Mouse (Mus musculus): Measurements from ENCODE around the gene Fem1b. TPM values are rescaled to one million over a fixed set of nuclear protein-coding genes. Genes with fewer than 3 reads are reported as not detected.

The Fem1b gene
- total RNA-seq, 2 experiments from 2014 or later: 91.9 to 95.0 TPM

GRCm38 (mm10) chr9:62786721-62787120, 25.0 kb downstream of the Fem1b start:
- no peak overlapping the region for H3K4me3 ChIP-seq
- peak overlapping the region; percentile 57 for H3K27ac ChIP-seq
- no peak for TF ChIP-seq CTCF (conservative IDR thresholded peaks at IDR 0.05)
- DNase-seq (ENCODE audit: low spot score in 2 of 2): no peak

GRCm38 (mm10) chr9:62784233-62784632, 27.5 kb downstream of the Fem1b start:
- DNase-seq (ENCODE audit: low spot score in 2 of 2): no peak
- TF ChIP-seq CTCF (conservative IDR thresholded peaks at IDR 0.05): peak; percentile 49
- H3K4me3 ChIP-seq: no peak overlapping the region; the same call in 1 of the 2 replicates
- H3K27ac ChIP-seq: peak overlapping the region; percentile 97

GRCm38 (mm10) chr9:62782976-62783781, 28.6 kb downstream of the Fem1b start:
- peak; percentile 78 to 90 for DNase-seq (ENCODE audit: low spot score in 2 of 2)
- Histone ChIP-seq H3K4me3 (no peak overlapping the region; the same call in 1 of the 2 replicates), H3K27ac (peak overlapping the region; percentile 97)
- TF ChIP-seq CTCF (conservative IDR thresholded peaks at IDR 0.05): peak; percentile 68

- no peak for TF ChIP-seq CTCF (conservative IDR thresholded peaks at IDR 0.05)
- DNase-seq (ENCODE audit: low spot score in 2 of 2): no peak
- peak overlapping the region; percentile 97 for H3K27ac ChIP-seq
- H3K4me3 ChIP-seq: no peak overlapping the region
Measured at GRCm38 (mm10) chr9:62781965-62782364, 29.8 kb downstream of the Fem1b start.

GRCm38 (mm10) chr9:62778721-62779120, 33.0 kb downstream of the Fem1b start:
- DNase-seq (ENCODE audit: low spot score in 2 of 2): no peak
- Histone ChIP-seq H3K27ac (peak overlapping the region; percentile 36; the same call in 1 of the 2 replicates), H3K4me3 (no peak overlapping the region)
- no peak for TF ChIP-seq CTCF (conservative IDR thresholded peaks at IDR 0.05)

- Histone ChIP-seq H3K4me3 (no peak overlapping the region), H3K27ac (peak overlapping the region; percentile 55; the same call in 1 of the 2 replicates)
- peak; percentile 65 to 77 for DNase-seq (ENCODE audit: low spot score in 2 of 2)
- peak; percentile 97 for TF ChIP-seq CTCF (conservative IDR thresholded peaks at IDR 0.05)
Measured at GRCm38 (mm10) chr9:62777461-62777860, 34.3 kb downstream of the Fem1b start.

- no peak for DNase-seq (ENCODE audit: low spot score in 2 of 2)
- H3K4me3 ChIP-seq: no peak overlapping the region
- no peak for TF ChIP-seq CTCF (conservative IDR thresholded peaks at IDR 0.05)
- H3K27ac ChIP-seq: no peak overlapping the region
Measured at GRCm38 (mm10) chr9:62775464-62775863, 36.3 kb downstream of the Fem1b start.

- H3K27ac ChIP-seq: no peak overlapping the region
- no peak for DNase-seq (ENCODE audit: low spot score in 2 of 2)
- H3K4me3 ChIP-seq: no peak overlapping the region
- no peak for TF ChIP-seq CTCF (conservative IDR thresholded peaks at IDR 0.05)
Measured at GRCm38 (mm10) chr9:62772746-62773145, 39.0 kb downstream of the Fem1b start.

GRCm38 (mm10) chr9:62768361-62768760, 43.4 kb downstream of the Fem1b start:
- no peak for TF ChIP-seq CTCF (conservative IDR thresholded peaks at IDR 0.05)
- Histone ChIP-seq H3K4me3 (no peak overlapping the region), H3K27ac (0 out of 2 replicates have a peak overlapping the region, but pooled peaks have one; percentile 14)
- DNase-seq (ENCODE audit: low spot score in 2 of 2): no peak

- peak; percentile 21 for TF ChIP-seq CTCF (conservative IDR thresholded peaks at IDR 0.05)
- Histone ChIP-seq H3K4me3 (no peak overlapping the region), H3K27ac (no peak overlapping the region)
- no peak for DNase-seq (ENCODE audit: low spot score in 2 of 2)
Measured at GRCm38 (mm10) chr9:62767464-62767863, 44.3 kb downstream of the Fem1b start.

- Histone ChIP-seq H3K4me3 (no peak overlapping the region), H3K27ac (peak overlapping the region; percentile 90)
- TF ChIP-seq CTCF (conservative IDR thresholded peaks at IDR 0.05): no peak
- peak in 1 of 2 experiments; percentile 80 for DNase-seq (ENCODE audit: low spot score in 2 of 2)
Measured at GRCm38 (mm10) chr9:62765346-62765745, 46.4 kb downstream of the Fem1b start.

GRCm38 (mm10) chr9:62763478-62763877, 48.3 kb downstream of the Fem1b start:
- no peak for TF ChIP-seq CTCF (conservative IDR thresholded peaks at IDR 0.05)
- Histone ChIP-seq H3K27ac (peak overlapping the region; percentile 90), H3K4me3 (no peak overlapping the region; the same call in 1 of the 2 replicates)
- DNase-seq (ENCODE audit: low spot score in 2 of 2): peak; percentile 58 to 72

GRCm38 (mm10) chr9:62759601-62760000, 52.1 kb downstream of the Fem1b start:
- Histone ChIP-seq H3K27ac (peak overlapping the region; percentile 73), H3K4me3 (no peak overlapping the region)
- peak; percentile 62 for TF ChIP-seq CTCF (conservative IDR thresholded peaks at IDR 0.05)
- DNase-seq (ENCODE audit: low spot score in 2 of 2): no peak

GRCm38 (mm10) chr9:62758288-62758687, 53.4 kb downstream of the Fem1b start:
- Histone ChIP-seq H3K4me3 (no peak overlapping the region), H3K27ac (peak overlapping the region; percentile 73)
- DNase-seq (ENCODE audit: low spot score in 2 of 2): peak in 1 of 2 experiments; percentile 82
- 0 out of 2 replicates have a peak, but pooled peaks have one; percentile 12 for TF ChIP-seq CTCF (conservative IDR thresholded peaks at IDR 0.05)
